Mouse (Mus musculus) T-cell, adult 2 months (primary cell): Measurements from ENCODE around the gene Fbxo47.

Source experiments
- DNase-seq: peaks from one replicate; pipeline ENCODE4 v3.0.0; 2022; ENCODE audit warnings: low spot score

Gene Fbxo47

DNA sequence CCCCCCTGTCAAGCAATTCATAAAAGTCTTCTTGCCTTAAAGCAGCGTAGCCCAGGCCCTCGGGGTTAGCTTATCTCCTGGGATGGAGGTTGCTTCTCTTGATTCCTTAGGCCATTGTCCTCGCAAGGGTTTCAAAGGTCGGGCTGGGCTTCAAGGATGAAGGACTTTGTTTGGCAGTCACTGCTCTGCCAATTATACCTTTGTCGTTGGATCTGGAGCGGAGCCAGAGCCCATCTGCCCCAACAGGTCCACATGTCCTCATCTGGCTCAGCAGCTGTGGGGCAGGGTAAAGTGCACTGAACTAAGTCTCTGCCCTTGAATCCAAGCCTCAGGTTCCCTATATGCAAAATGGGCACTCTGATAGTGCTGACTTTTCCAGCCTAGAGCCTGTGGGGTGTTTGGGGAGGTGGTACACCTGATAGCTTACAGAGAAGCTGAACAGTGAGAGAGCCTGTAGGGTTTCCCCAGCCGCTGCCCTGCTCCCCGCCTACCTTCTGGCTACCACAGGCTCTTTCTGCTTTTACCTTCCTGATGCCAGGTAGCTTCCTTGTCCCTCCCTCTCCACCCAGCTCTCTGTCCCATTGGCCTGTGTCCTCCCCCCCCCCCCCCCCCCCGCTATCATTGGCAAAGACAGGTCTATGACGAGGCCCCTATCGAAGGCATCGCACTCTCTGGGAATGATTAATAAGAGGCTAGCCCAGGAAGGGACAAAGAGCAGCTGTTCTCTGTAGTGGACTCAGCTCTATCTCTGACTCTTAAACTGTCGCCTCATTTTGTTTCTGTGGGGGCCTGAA is 72.2 kb downstream of the Fbxo47 start:
- no peak for DNase-seq

DNA sequence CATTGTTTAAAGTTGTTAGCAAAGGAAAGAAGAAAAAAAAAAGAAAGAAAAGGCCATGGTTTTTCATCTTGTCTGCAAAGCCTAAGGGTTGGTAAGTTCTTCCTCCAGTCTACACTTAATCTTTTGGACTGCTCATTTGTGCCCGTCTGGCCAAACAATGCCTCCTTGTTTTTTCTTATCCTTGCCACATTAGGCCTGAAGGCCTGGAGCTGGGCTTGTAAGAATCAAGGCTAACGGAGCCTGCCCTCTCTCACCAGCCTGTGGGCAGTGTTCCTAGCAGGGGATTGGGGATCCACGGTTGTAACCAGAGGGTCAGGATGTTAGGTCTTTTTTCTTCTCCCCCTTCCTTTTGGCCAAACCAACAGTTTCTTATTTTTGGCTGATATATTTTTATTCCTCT is 73.0 kb downstream of the Fbxo47 start:
- no peak for DNase-seq

DNA sequence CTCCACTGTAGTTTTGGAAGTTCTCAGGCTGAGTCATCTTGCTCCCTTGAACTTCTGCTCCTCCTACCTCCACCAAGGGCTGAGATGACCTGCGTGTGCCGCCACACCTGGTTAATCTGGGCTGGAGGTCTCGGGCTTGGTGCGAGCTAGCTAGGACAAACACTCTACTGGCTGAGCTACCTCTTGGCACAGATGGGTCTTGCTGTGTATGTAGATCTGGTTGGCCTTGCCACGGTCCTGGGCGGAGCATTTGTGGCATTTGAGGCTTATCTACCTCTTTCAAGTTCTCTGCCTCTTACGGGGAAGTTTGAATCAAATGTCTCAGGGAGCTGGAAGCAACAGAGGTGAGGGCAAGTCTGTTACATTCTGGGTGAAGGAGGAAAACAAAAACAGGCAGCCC is 73.6 kb downstream of the Fbxo47 start:
- DNase-seq, result peak; percentile 83

- no peak for DNase-seq
Measured at GRCm38 (mm10) chr11:97809235-97810121, 74.5 kb downstream of the Fbxo47 start.

DNA sequence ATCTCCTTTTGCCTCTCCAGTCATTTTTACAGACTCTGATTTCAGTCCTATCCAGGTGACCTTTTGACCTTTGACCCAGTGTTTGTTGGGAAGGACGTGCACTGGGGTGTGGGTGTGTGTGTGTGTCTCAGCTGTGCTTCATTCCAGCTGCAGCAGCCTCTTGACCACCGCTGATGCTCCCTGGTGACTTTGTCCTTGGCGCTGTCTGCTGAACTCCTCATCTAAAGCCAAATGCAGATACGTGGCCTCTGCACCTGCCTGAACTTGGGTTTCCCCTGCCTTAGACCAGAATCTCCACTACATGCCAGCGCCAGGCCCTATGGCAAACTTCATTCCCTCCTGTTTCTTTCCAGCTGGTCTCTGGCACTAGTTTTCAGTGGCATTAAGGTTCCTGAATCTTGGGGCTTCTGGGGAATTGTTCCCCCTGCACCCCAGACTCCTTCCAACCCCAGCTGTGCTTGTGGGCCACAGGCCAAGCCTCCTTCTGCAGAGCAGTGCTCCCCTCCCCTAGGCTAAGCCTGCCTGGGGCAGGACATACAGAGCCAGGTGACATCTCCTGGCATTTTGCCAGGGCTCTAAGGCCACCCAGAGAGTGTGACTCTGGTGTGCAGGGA is 75.2 kb downstream of the Fbxo47 start:
- DNase-seq, result no peak

DNA sequence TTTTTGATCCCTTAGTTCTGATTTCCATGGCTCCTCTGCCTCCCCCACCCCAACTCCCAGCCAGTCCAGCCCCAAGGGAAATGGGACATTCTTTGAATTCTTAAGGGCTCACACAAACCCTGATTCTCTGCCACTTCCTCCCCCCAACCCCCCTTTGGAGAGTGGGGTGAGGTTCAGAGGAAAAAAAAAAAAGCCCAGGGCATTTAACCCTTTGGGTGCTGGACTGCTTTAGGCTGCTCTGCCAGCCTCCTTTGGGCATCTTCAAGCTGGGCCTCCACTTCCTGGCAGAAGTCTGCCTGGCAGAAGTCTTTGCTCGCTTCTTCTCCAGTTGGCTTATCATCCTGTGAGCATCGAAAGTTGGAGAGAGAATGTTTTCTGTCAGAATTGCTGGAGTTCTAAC is 75.9 kb downstream of the Fbxo47 start:
- DNase-seq, result peak; percentile 66

DNA sequence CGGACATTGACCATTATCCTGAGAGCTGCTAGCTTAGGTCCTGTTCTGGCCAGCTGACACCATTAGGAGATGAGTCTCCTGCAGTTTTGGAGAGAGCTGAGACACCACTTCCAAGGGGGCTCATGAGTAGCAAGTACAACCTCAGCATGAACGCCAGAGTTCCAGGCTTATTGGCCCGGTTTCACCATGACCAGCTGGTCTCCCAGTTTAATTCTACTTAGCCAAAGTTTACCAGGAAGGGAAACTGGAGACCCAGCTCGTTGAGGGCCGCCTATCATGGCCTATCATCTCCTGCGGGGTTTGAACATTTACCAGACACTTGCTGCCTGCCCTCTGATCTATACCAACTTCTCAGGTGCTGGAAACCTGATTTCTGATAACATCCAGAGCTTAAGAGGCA is 76.3 kb downstream of the Fbxo47 start:
- no peak for DNase-seq

DNA sequence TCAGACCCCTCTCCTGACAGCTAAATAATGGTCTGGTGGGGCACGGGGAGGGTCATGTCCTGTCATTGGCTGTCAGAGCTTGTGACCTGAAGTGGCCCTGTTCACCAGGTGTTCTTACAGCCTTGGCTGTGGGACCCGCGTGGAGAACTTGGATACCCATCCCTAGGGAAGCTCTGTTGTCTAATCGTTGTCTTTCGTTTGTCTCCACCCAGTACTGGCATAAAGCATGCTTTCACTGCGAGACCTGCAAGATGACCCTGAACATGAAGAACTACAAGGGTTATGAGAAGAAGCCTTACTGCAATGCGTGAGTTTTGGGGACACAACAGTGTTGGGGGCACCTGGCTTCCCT is 77.4 kb downstream of the Fbxo47 start:
- no peak for DNase-seq

DNA sequence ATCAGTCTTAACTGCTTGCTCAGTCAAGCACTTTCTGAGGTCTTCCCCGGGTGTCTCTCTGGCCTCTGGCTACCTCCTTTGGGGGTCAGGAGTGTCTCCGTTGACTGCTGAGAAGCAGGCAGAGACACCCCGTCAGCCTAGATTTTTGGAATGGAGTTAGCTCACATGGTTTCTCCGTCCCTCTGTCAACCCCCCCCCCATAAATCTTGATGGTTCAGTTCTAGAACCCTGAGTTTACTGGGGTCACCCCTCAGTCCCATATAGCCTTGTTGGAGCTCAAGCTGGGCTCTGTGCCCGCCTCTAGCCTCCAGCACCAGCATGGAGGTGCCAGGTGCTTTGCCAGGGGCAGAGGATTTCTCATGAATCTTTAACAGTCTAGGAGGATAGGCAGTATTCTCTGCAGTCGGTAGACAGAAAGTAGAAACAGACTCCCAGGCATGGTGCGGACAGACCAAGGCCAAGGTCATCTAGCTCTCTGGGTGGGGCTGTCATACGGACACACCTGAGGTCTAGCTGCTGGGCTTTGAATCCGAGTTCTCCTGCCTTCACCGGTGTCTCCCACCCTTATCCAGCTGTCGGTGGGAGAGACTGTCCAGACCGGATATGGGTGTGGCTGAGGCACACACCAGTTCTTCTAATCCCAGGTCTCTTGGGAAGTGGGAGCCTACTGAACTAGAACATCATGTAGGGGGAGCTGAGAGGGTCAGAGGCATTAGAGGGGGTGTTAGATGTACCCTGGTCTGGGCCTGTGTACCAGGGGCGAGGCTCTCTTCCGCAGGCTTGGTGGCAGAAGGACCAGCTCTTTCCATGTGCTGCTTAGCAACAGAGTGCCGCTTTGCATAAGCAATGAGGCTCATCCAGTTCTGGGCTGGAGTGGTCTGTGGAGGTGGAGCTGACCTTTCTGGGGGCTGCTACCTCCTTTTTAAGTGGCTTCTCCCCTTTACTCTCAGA is 78.0 kb downstream of the Fbxo47 start:
- DNase-seq, result no peak

- DNase-seq, result no peak
Measured at GRCm38 (mm10) chr11:97804841-97805661, 78.9 kb downstream of the Fbxo47 start.

GRCm38 (mm10) chr11:97803847-97804246 is 80.1 kb downstream of the Fbxo47 start:
- no peak for DNase-seq
